Mouse (Mus musculus) myocyte (in vitro differentiated cells): ENCODE measurements around the gene Cant1. TPM values are rescaled to one million over a fixed set of nuclear protein-coding genes. Genes with fewer than 3 reads are reported as not detected.

Experiments used
- H3K27me3 ChIP-seq: one replicate; pipeline ENCODE4 v1.6.1; 2011; ENCODE audit not compliant: control insufficient read depth, insufficient read depth, insufficient read length
- H3K36me3 ChIP-seq: one replicate; pipeline ENCODE4 v1.6.1; 2011; ENCODE audit not compliant: control insufficient read depth, insufficient read depth
- H3K4me2 ChIP-seq: one replicate; pipeline ENCODE4 v1.6.1; 2011; ENCODE audit warnings: low read depth, control low read depth
- H3K4me3 ChIP-seq: one replicate; pipeline ENCODE4 v1.5.1; 2011; ENCODE audit warnings: mild to moderate bottlenecking, control low read depth, moderate library complexity
- H3K79me2 ChIP-seq: one replicate; pipeline ENCODE4 v1.6.1; 2011; ENCODE audit not compliant: control insufficient read depth, insufficient read depth
- H3ac ChIP-seq: one replicate; pipeline ENCODE4 v1.6.1; 2011; ENCODE audit not compliant: control insufficient read depth, insufficient read length
- CEBPB ChIP-seq: IDR thresholded peaks from 2 replicates; pipeline ENCODE4 v1.6.1; 2011; ENCODE audit warnings: mild to moderate bottlenecking, moderate library complexity; ENCODE audit not compliant: poor library complexity, insufficient read depth, severe bottlenecking
- E2F4 ChIP-seq: IDR thresholded peaks from one replicate; pipeline ENCODE4 v1.6.1; 2011; ENCODE audit warnings: mild to moderate bottlenecking, control low read depth, moderate library complexity; ENCODE audit not compliant: insufficient read depth
- MAX ChIP-seq: IDR thresholded peaks from one replicate; pipeline ENCODE4 v1.6.1; 2011; ENCODE audit warnings: low read depth, mild to moderate bottlenecking, control low read depth
- MYOD1 ChIP-seq, 3 experiments: IDR thresholded peaks; one replicate each; pipeline ENCODE4 v1.6.1; 2011; ENCODE audit warnings: control low read depth in 2 of 3, low read depth in 2 of 3, mild to moderate bottlenecking in 2 of 3, moderate library complexity in 1 of 3; ENCODE audit not compliant: insufficient read length in 2 of 3, control insufficient read depth in 1 of 3
- MYOG ChIP-seq, 3 experiments: IDR thresholded peaks; one replicate each; pipeline ENCODE4 v1.6.1; 2011; ENCODE audit warnings: control low read depth in 2 of 3, low read depth in 2 of 3, mild to moderate bottlenecking in 2 of 3; ENCODE audit not compliant: insufficient read length in 2 of 3, control insufficient read depth in 1 of 3, insufficient read depth in 1 of 3
- POLR2A ChIP-seq: IDR thresholded peaks from one replicate; pipeline ENCODE4 v1.6.1; 2011; ENCODE audit warnings: low read depth, mild to moderate bottlenecking, control low read depth, moderate library complexity; ENCODE audit not compliant: insufficient read length
- POLR2AphosphoS2 ChIP-seq: IDR thresholded peaks from one replicate; pipeline ENCODE4 v1.6.1; 2011; ENCODE audit warnings: low read depth, control low read depth; ENCODE audit not compliant: insufficient read length
- REST ChIP-seq: IDR thresholded peaks from one replicate; pipeline ENCODE4 v1.6.1; 2011; ENCODE audit warnings: mild to moderate bottlenecking, control low read depth, moderate library complexity; ENCODE audit not compliant: insufficient read depth, insufficient read length
- SRF ChIP-seq: IDR thresholded peaks from one replicate; pipeline ENCODE4 v1.6.1; 2011; ENCODE audit warnings: low read depth; ENCODE audit not compliant: control insufficient read depth, insufficient read length
- TCF12 ChIP-seq: IDR thresholded peaks from one replicate; pipeline ENCODE4 v1.6.1; 2011; ENCODE audit warnings: mild to moderate bottlenecking, control low read depth; ENCODE audit not compliant: poor library complexity, insufficient read depth, severe bottlenecking
- USF1 ChIP-seq: IDR thresholded peaks from one replicate; pipeline ENCODE4 v1.6.1; 2011; ENCODE audit warnings: low read depth, mild to moderate bottlenecking, control low read depth, moderate library complexity
- polyA plus RNA-seq: library from polyadenylated mRNA; unstranded; fragments of >200 nt; fragmentation: generic; extraction: Trizol; gene quantifications from one replicate; pipeline ENCODE4 v1.2.1, GENCODE M21; 2012; ENCODE audit warnings: missing spikeins

Gene Cant1
- polyA plus RNA-seq, 1 experiment: 33.7 TPM

DNA sequence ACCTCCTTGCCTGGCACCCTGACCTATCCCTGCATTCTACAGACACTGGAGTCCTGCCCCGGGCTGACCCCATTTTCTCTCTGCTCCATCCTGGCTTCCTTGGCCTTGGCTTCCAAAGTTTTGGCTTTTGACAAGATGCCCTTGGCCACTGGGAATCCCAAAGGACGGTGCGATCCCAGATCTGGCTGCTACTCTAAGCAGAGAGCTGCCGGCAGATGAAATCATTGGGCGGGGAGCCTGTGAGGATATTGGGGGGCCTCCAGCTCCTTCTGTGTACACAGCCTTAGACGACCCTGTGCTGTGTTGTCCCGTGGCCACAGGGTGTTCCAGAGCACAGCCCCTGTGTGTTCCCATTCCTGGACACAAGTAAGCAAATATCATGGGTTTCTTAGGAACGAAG lies 29.5 kb upstream of the Cant1 start:
- TF ChIP-seq REST (no peak), MAX (no peak), USF1 (no peak), POLR2A (no peak), TCF12 (no peak)
- no peak overlapping the region for H3ac ChIP-seq
- H3K4me2 ChIP-seq: no peak overlapping the region
- no peaks in the 10 kb centered on the region for H3K79me2 ChIP-seq
- no peak overlapping the region for H3K4me3 ChIP-seq
- H3K36me3 ChIP-seq: no peaks in the 10 kb centered on the region
- peaks cover 24% of the 10 kb centered on the region for H3K27me3 ChIP-seq

GRCm38 (mm10) chr11:118447346-118447745 lies 28.5 kb upstream of the Cant1 start:
- Histone ChIP-seq H3K79me2 (no peaks in the 10 kb centered on the region), H3K4me2 (no peak overlapping the region), H3K4me3 (no peak overlapping the region), H3ac (no peak overlapping the region), H3K36me3 (no peaks in the 10 kb centered on the region), H3K27me3 (peaks cover 24% of the 10 kb centered on the region)
- TF ChIP-seq TCF12 (no peak), E2F4 (no peak), MYOG (IDR thresholded peaks at IDR 0.05; ENCODE audit: control insufficient read depth in 1 of 3, insufficient read depth in 1 of 3, insufficient read length in 2 of 3, low read depth in 2 of 3) (no peak), MAX (no peak), POLR2AphosphoS2 (no peak), MYOD1 (IDR thresholded peaks at IDR 0.05; ENCODE audit: control insufficient read depth in 1 of 3, insufficient read length in 2 of 3, low read depth in 2 of 3) (no peak), REST (no peak), SRF (no peak), USF1 (no peak), POLR2A (no peak), CEBPB (no peak)

DNA sequence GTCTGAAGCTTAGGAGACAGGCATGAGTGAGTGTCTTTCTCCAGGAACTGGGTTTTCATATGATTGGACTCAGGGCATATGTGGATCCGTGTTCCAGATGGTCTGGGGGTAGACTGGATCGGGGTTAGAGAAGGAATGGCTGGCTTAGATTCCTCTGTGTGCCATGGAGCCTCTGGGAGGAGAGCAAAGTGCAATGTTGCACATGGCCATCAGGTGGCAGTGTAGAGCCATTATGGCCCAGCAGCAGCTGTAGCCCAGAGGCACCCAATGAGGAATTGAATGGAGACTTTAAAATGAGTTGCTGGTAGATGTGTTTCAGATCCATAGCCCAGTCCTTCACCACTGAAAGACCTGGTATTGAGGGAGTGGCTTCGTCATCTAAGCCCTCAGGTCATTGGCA lies 27.0 kb upstream of the Cant1 start:
- TF ChIP-seq E2F4 (no peak), MYOG (IDR thresholded peaks at IDR 0.05; ENCODE audit: control insufficient read depth in 1 of 3, insufficient read depth in 1 of 3, insufficient read length in 2 of 3, low read depth in 2 of 3) (peak in 1 of 3 experiments; percentile 6), REST (no peak), MYOD1 (IDR thresholded peaks at IDR 0.05; ENCODE audit: control insufficient read depth in 1 of 3, insufficient read length in 2 of 3, low read depth in 2 of 3) (peak in 2 of 3 experiments; percentile 22 to 43), POLR2A (no peak), MAX (no peak)

DNA sequence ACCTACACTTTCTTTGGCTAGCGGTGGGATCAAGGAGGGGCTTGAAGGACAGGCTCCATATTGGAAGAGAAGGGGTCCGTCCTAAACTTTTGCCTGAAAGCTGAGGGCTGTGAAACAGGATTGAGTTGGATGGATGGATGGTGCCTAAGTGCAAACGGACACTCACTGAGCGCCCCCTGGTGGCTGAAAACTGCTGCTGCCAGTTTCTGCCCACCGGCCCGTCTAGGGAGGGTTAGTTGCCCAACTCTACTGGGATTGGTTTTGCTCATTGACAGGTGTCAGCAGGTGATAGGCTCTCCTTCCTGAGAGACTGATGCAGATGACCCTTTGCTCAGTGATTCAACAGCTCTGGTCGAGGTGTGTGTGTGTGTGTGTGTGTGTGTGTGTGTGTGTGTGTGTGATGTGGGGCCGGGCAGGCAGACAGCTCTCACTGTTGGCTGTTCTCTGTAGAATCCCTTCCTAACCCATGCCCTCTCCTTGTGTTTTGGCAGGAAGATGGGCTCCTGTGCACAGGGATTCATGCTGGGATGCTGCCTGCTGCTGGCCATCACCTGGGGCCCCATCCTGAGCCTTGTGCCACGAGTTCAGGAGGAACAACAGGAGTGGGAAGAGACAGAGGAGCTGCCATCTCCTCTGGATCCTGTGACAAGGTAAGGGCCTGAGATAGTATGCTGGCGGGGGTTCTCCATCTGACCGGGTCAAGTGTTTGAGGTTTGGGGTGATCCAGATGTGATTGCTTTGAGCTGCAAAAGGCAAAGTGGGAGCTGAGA lies 24.5 kb upstream of the Cant1 start:
- Histone ChIP-seq H3K4me2 (no peak overlapping the region), H3K79me2 (no peaks in the 10 kb centered on the region), H3ac (no peak overlapping the region), H3K4me3 (no peak overlapping the region), H3K36me3 (no peaks in the 10 kb centered on the region), H3K27me3 (peaks cover 7% of the 10 kb centered on the region)
- TF ChIP-seq USF1 (no peak), E2F4 (no peak), TCF12 (no peak)

More for the DNA sequence above, 27.0 kb upstream of the Cant1 start:
- Histone ChIP-seq H3K79me2 (no peaks in the 10 kb centered on the region), H3K4me2 (no peak overlapping the region), H3K36me3 (no peaks in the 10 kb centered on the region), H3K4me3 (no peak overlapping the region), H3K27me3 (peaks cover 24% of the 10 kb centered on the region), H3ac (no peak overlapping the region)

DNA sequence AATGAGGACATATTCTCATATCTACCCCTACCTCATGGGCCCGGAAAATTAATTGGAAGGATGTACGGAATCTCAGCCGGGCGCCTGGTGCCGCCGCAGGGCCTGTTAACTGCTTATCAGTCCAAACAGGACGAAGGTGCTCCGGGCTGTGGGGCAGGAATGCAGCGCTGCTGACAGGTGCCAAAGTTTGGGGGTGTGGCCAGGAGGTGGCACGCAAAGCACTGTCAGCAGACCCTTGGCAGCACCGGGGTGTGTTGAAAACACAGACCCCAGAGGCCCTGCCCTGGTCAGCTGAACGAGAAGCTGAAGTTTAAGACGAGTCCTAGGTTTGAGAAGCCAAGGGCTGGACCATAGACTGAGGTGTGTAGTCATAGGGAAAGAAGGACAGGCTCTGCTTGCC lies 23.8 kb upstream of the Cant1 start:
- TF ChIP-seq MYOG (IDR thresholded peaks at IDR 0.05; ENCODE audit: control insufficient read depth in 1 of 3, insufficient read depth in 1 of 3, insufficient read length in 2 of 3, low read depth in 2 of 3) (no peak), MAX (no peak), TCF12 (no peak), SRF (no peak), MYOD1 (IDR thresholded peaks at IDR 0.05; ENCODE audit: control insufficient read depth in 1 of 3, insufficient read length in 2 of 3, low read depth in 2 of 3) (no peak)
- H3K79me2 ChIP-seq: no peaks in the 10 kb centered on the region
- no peaks in the 10 kb centered on the region for H3K36me3 ChIP-seq
- no peak overlapping the region for H3K4me2 ChIP-seq
- H3ac ChIP-seq: no peak overlapping the region
- no peak overlapping the region for H3K4me3 ChIP-seq
- peaks cover under 1% of the 10 kb centered on the region for H3K27me3 ChIP-seq
